Mouse (Mus musculus) CH12.LX (cell line): ENCODE measurements around the gene Pakap.

Experiments
- CTCF ChIP-seq, 2 experiments: IDR thresholded peaks in 1 of 2; conservative IDR thresholded peaks in 1 of 2; 2 replicates each; pipeline ENCODE4 v1.5.1; 2011 to 2012; ENCODE audit warnings: low read depth in 2 of 2, low read length in 2 of 2, improper control_type of control experiment in 1 of 2, inconsistent platforms in 1 of 2, mild to moderate bottlenecking in 1 of 2, moderate library complexity in 1 of 2
- IRF4 ChIP-seq: IDR thresholded peaks from 2 replicates; pipeline ENCODE4 v1.6.1; 2014; ENCODE audit warnings: low read depth, mild to moderate bottlenecking, inconsistent platforms, low read length, improper control_type of control experiment
- JUND ChIP-seq: conservative IDR thresholded peaks from 2 replicates; pipeline ENCODE4 v1.6.1; 2011; ENCODE audit warnings: low read depth, low read length, improper control_type of control experiment
- MAZ ChIP-seq: IDR thresholded peaks from 2 replicates; pipeline ENCODE4 v1.6.1; 2012; ENCODE audit warnings: low read depth, mild to moderate bottlenecking, inconsistent platforms, low read length, improper control_type of control experiment, moderate library complexity

GRCm38 (mm10) chr4:57651547-57651946, 83.6 kb downstream of the Pakap start:
- TF ChIP-seq MAZ (no peak), CTCF (conservative IDR thresholded peaks at IDR 0.05 in 1 of 2, IDR thresholded peaks at IDR 0.05 in 1 of 2; ENCODE audit: low read depth in 2 of 2, low read length in 2 of 2) (no peak), JUND (no peak), IRF4 (no peak)
